Mouse (Mus musculus) ES-Bruce4 (cell line): ENCODE measurements at regions not wholly inside any gene's neighbourhood (a gene's known extent, or its start where the extent isn't known, plus 50 kb on each side); places are given as distances from the start of the nearest gene placed in this dataset.

ENCODE experiments used
- CTCF ChIP-seq: IDR thresholded peaks from one replicate; pipeline ENCODE4 v1.8.1; 2011; ENCODE audit warnings: low read depth, low read length
- EP300 ChIP-seq: IDR thresholded peaks from 2 replicates; pipeline ENCODE4 v1.6.1; 2011; ENCODE audit warnings: low read depth, low read length; ENCODE audit not compliant: insufficient read depth
- POLR2A ChIP-seq: IDR thresholded peaks from one replicate; pipeline ENCODE4 v1.8.1; 2011; ENCODE audit warnings: low read length; ENCODE audit not compliant: insufficient read depth

- TF ChIP-seq CTCF (no peak), EP300 (no peak), POLR2A (no peak)
These were observed 84.6 kb downstream of the Gm11011 start for GRCm38 (mm10) chr2:169502717-169503597.
